ENCODE assay signal across 9 mouse cellular contexts in genomic region chr12:27357076-27357637, GRCm38 (mm10). TPM values are rescaled to one million over a fixed set of nuclear protein-coding genes. Genes with fewer than 3 reads are reported as not detected.
DNase-seq lines count a peak whose midpoint lies in the region; ATAC-seq and TF ChIP-seq lines count a peak whose summit lies in the region.
"Had no signal": no experiment of that assay in that cellular context is flagged by ENCODE, and none has a peak within 500 bp of the region (broad histone marks: within the 10 kb centered on the region; RNA-seq: fewer than 3 reads in every experiment).

No protein-coding gene starts in this region.

- no peak overlapping the region for H3K4me3 ChIP-seq in liver, adult 2 months (ENCODE audit: insufficient read depth, low read depth, low read length)
- H3K4me3 ChIP-seq in embryonic facial prominence, embryonic 13.5 days: no peak overlapping the region
- H3K4me3 ChIP-seq in hindbrain, embryonic 11.5 days (ENCODE audit: low read depth, low read length): no peak overlapping the region
- H3K4me3 ChIP-seq in limb, embryonic 11.5 days (ENCODE audit: low read depth, low read length): no peak overlapping the region

- no peaks in the 10 kb centered on the region for H3K4me1 ChIP-seq in liver, adult 2 months (ENCODE audit: control insufficient read depth, insufficient read depth, low read length)
- H3K4me1 ChIP-seq in embryonic facial prominence, embryonic 13.5 days: peaks cover 7% of the 10 kb centered on the region
- H3K4me1 ChIP-seq in hindbrain, embryonic 11.5 days (replicated peaks; ENCODE audit: control insufficient read depth, insufficient read depth, low read length): peaks cover 6% of the 10 kb centered on the region
- peaks cover 4% of the 10 kb centered on the region; the same call in 1 of the 2 replicates for H3K4me1 ChIP-seq in limb, embryonic 11.5 days (ENCODE audit: control insufficient read depth, insufficient read depth, low read length)

- no peaks in the 10 kb centered on the region for H3K9me3 ChIP-seq in embryonic facial prominence, embryonic 13.5 days
- H3K9me3 ChIP-seq in hindbrain, embryonic 11.5 days (ENCODE audit: control insufficient read depth, low read length): no peaks in the 10 kb centered on the region
- H3K9me3 ChIP-seq in limb, embryonic 11.5 days (ENCODE audit: control insufficient read depth, low read length): no peaks in the 10 kb centered on the region

- no peaks in the 10 kb centered on the region for H3K27me3 ChIP-seq in liver, adult 2 months (ENCODE audit: control insufficient read depth, insufficient read depth, low read length)
- H3K27me3 ChIP-seq in embryonic facial prominence, embryonic 13.5 days: no peaks in the 10 kb centered on the region
- no peaks in the 10 kb centered on the region for H3K27me3 ChIP-seq in hindbrain, embryonic 11.5 days (ENCODE audit: control insufficient read depth, insufficient read depth, low read length)
- no peaks in the 10 kb centered on the region for H3K27me3 ChIP-seq in limb, embryonic 11.5 days (ENCODE audit: control insufficient read depth, insufficient read depth, low read length)

- peak; percentile 24 for DNase-seq in liver, adult 2 months (ENCODE audit: extremely low read depth, low read depth, low spot score)
- no peak for DNase-seq in liver
- DNase-seq in hindbrain, embryonic 11.5 days (ENCODE audit: low spot score): peak; percentile 24
- peak; percentile 38 for DNase-seq in limb, embryonic 11.5 days (ENCODE audit: low spot score)
- DNase-seq in thymus, postnatal 4 days: no peak
- no peak for DNase-seq in frontal cortex, postnatal 36 days (ENCODE audit: low spot score in 2 of 2)
- no peak for DNase-seq in embryo, embryonic 10.5 days (ENCODE audit: low spot score)

- no peak overlapping the region for H3K27ac ChIP-seq in liver, adult 2 months (replicated peaks; ENCODE audit: insufficient read depth, low read depth, low read length)
- H3K27ac ChIP-seq in embryonic facial prominence, embryonic 13.5 days: peak overlapping the region; percentile 7; the same call in 1 of the 2 replicates
- H3K27ac ChIP-seq in hindbrain, embryonic 11.5 days (ENCODE audit: low read depth, low read length): 0 out of 2 replicates have a peak overlapping the region, but pooled peaks have one; percentile 12
- H3K27ac ChIP-seq in limb, embryonic 11.5 days (replicated peaks; ENCODE audit: low read depth, low read length): no peak overlapping the region

- H3K79me2 ChIP-seq in liver, adult 2 months (ENCODE audit: control insufficient read depth, insufficient read depth, low read length): no peaks in the 10 kb centered on the region

- H3K9ac ChIP-seq in liver, adult 2 months (ENCODE audit: low read depth, low read length): no peak overlapping the region
- H3K9ac ChIP-seq in embryonic facial prominence, embryonic 13.5 days: peak overlapping the region; percentile 37; the same call in 1 of the 2 replicates
- no peak overlapping the region for H3K9ac ChIP-seq in hindbrain, embryonic 11.5 days (ENCODE audit: low read depth, low read length)
- H3K9ac ChIP-seq in limb, embryonic 11.5 days (ENCODE audit: low read length): no peak overlapping the region

- no peak for TF ChIP-seq CTCF in liver, adult 2 months (IDR thresholded peaks at IDR 0.05; ENCODE audit: low read depth, low read length)

- ATAC-seq in embryonic facial prominence, embryonic 13.5 days (ENCODE audit: insufficient number of reproducible peaks, insufficient read depth, low FRiP score, low TSS enrichment, low read depth): no peak
- peak; percentile 51 for ATAC-seq in hindbrain, embryonic 11.5 days (ENCODE audit: low FRiP score)
- ATAC-seq in limb, embryonic 11.5 days (ENCODE audit: insufficient number of reproducible peaks, low FRiP score, low TSS enrichment, low read depth): no peak; the same call in 1 of the 2 replicates

- no peaks in the 10 kb centered on the region for H3K36me3 ChIP-seq in liver, adult 2 months (ENCODE audit: control insufficient read depth, insufficient read depth, low read length)
- H3K36me3 ChIP-seq in embryonic facial prominence, embryonic 13.5 days: no peaks in the 10 kb centered on the region
- no peaks in the 10 kb centered on the region for H3K36me3 ChIP-seq in hindbrain, embryonic 11.5 days (ENCODE audit: control insufficient read depth, insufficient read depth, low read length)
- no peaks in the 10 kb centered on the region for H3K36me3 ChIP-seq in limb, embryonic 11.5 days (ENCODE audit: control insufficient read depth, insufficient read depth, low read length)
- H3K36me3 ChIP-seq: G1E had no signal

- no peak overlapping the region for H3K4me2 ChIP-seq in embryonic facial prominence, embryonic 13.5 days
- H3K4me2 ChIP-seq in hindbrain, embryonic 11.5 days (replicated peaks; ENCODE audit: low read depth, low read length): no peak overlapping the region
- no peak overlapping the region for H3K4me2 ChIP-seq in limb, embryonic 11.5 days (ENCODE audit: low read depth, severe bottlenecking)

- no peak for TF ChIP-seq POLR2A in liver, adult 2 months (IDR thresholded peaks at IDR 0.05; ENCODE audit: extremely low read depth, insufficient read depth, low read length)

- WGBS in liver, adult 2 months: 36% methylated on average over 12 of the region's 12 CpGs
- WGBS in embryonic facial prominence, embryonic 13.5 days: 25% methylated on average over 12 of the region's 12 CpGs
- 22% methylated on average over 12 of the region's 12 CpGs for WGBS in hindbrain, embryonic 11.5 days
- 23% methylated on average over 12 of the region's 12 CpGs for WGBS in limb, embryonic 11.5 days

RNA-seq across cellular contexts. Expression of gene Sox11, which starts 14.8 kb away (rescaled TPM):
- 0.07 TPM in 1 of 2 replicates, not detected in the other for total RNA-seq in liver, adult 2 months (2014; rRNA removed)
- polyA plus RNA-seq in liver, adult 2 months (2012; rRNA removed): 0.01 TPM in 1 of 2 replicates, not detected in the other
- polyA plus RNA-seq in embryonic facial prominence, embryonic 13.5 days (2015; fragmentation: Nextera tagmentation; extraction: Ambion mirVana): 198 and 204 TPM in 2 replicates
- polyA plus RNA-seq in hindbrain, embryonic 11.5 days (2014; fragmentation: Nextera tagmentation; extraction: Ambion mirVana): 728 and 786 TPM in 2 replicates
- polyA plus RNA-seq in limb, embryonic 11.5 days (2014; fragmentation: Nextera tagmentation; extraction: Ambion mirVana): 349 and 356 TPM in 2 replicates
- polyA plus RNA-seq: G1E had no signal

Comparison
In these comparisons a context has a peak if more than half of its experiments do, and no peak if none do; other contexts are left out.
1. DNase-seq: peak in liver, adult 2 months (single experiment), hindbrain, embryonic 11.5 days (single experiment) and limb, embryonic 11.5 days (single experiment); none in liver (single experiment), thymus, postnatal 4 days (single experiment), frontal cortex, postnatal 36 days (0 of 2) and embryo, embryonic 10.5 days (single experiment).
2. H3K27ac ChIP-seq: peak in embryonic facial prominence, embryonic 13.5 days (single experiment) and hindbrain, embryonic 11.5 days (single experiment); none in liver, adult 2 months (single experiment) and limb, embryonic 11.5 days (single experiment).
3. RNA of gene Sox11, which starts 14.8 kb away (polyA plus RNA-seq): 728 to 786 TPM in hindbrain, embryonic 11.5 days, 349 to 356 TPM in limb, embryonic 11.5 days and 198 to 204 TPM in embryonic facial prominence, embryonic 13.5 days; 0.01 TPM in liver, adult 2 months; every median in the first group is over 100 times any median in the second.